Mouse (Mus musculus): Measurements from ENCODE around the gene St3gal6. TPM values are rescaled to one million over a fixed set of nuclear protein-coding genes. Genes with fewer than 3 reads are reported as not detected.
A peak's percentile ranks its signal among the peaks of the same experiment; 100 is the strongest.

The St3gal6 gene
- polyA plus RNA-seq, 1 experiment from 2014 or later, result 9.7 TPM

GRCm38 (mm10) chr16:58516161-58516560 lies 7.9 kb downstream of the St3gal6 start:
- Histone ChIP-seq H3K4me2 (replicated peaks; ENCODE audit: low read depth, low read length) (no peak overlapping the region), H3K36me3 (ENCODE audit: control insufficient read depth, insufficient read depth, low read length) (no peaks in the 10 kb centered on the region), H3K4me3 (ENCODE audit: low read depth, low read length) (no peak overlapping the region), H3K27ac (ENCODE audit: low read length) (no peak overlapping the region), H3K27me3 (ENCODE audit: control insufficient read depth, insufficient read depth, low read length) (no peaks in the 10 kb centered on the region), H3K9me3 (ENCODE audit: control insufficient read depth, low read depth, low read length) (no peaks in the 10 kb centered on the region), H3K9ac (replicated peaks; ENCODE audit: low read depth, low read length) (no peak overlapping the region), H3K4me1 (ENCODE audit: control insufficient read depth, insufficient read depth, low read length) (peaks cover 15% of the 10 kb centered on the region; the same call in 1 of the 2 replicates)
- 89% methylated on average over 2 of the region's 2 CpGs for WGBS
- ATAC-seq (ENCODE audit: insufficient number of reproducible peaks, insufficient read depth, low FRiP score, low read depth), result no peak

- no peak overlapping the region for H3K9ac ChIP-seq (replicated peaks; ENCODE audit: low read depth, low read length)
- ATAC-seq (ENCODE audit: insufficient number of reproducible peaks, insufficient read depth, low FRiP score, low read depth), result peak; percentile 46; the same call in 1 of the 2 replicates
- H3K36me3 ChIP-seq (ENCODE audit: control insufficient read depth, insufficient read depth, low read length), result no peaks in the 10 kb centered on the region
- no peaks in the 10 kb centered on the region for H3K9me3 ChIP-seq (ENCODE audit: control insufficient read depth, low read depth, low read length)
- no peak overlapping the region for H3K4me3 ChIP-seq (ENCODE audit: low read depth, low read length)
- 76% methylated on average over 9 of the region's 9 CpGs for WGBS
- H3K4me2 ChIP-seq (replicated peaks; ENCODE audit: low read depth, low read length), result no peak overlapping the region
- no peak overlapping the region for H3K27ac ChIP-seq (ENCODE audit: low read length)
- H3K4me1 ChIP-seq (ENCODE audit: control insufficient read depth, insufficient read depth, low read length), result peaks cover 19% of the 10 kb centered on the region; the same call in 1 of the 2 replicates
- no peaks in the 10 kb centered on the region for H3K27me3 ChIP-seq (ENCODE audit: control insufficient read depth, insufficient read depth, low read length)
Measured at GRCm38 (mm10) chr16:58514565-58514964, 9.5 kb downstream of the St3gal6 start.

DNA sequence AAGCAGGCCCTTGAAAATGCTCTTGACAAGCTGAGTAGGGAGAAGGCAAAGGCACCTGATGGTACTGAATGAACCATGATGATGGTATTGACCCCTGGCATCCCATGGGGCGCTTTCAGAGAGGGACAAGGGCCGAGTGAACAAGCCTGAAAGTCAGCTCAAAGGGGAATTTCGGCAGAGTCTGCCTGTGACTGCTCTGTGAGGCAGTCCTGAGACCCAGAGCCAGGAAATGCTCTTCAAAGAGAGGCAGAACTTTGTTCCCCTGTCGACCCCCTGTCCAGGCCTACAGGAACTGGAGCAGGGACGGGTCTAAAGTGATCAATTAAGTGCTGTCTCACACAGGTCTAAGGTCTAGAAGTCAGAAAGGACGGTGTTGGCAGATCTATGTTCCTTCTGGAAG lies 10.3 kb downstream of the St3gal6 start:
- Histone ChIP-seq H3K4me1 (ENCODE audit: control insufficient read depth, insufficient read depth, low read length) (peaks cover 19% of the 10 kb centered on the region; the same call in 1 of the 2 replicates), H3K9ac (replicated peaks; ENCODE audit: low read depth, low read length) (no peak overlapping the region), H3K36me3 (ENCODE audit: control insufficient read depth, insufficient read depth, low read length) (no peaks in the 10 kb centered on the region), H3K4me2 (replicated peaks; ENCODE audit: low read depth, low read length) (no peak overlapping the region), H3K4me3 (ENCODE audit: low read depth, low read length) (no peak overlapping the region), H3K27ac (ENCODE audit: low read length) (peak overlapping the region; percentile 16; the same call in 1 of the 2 replicates), H3K27me3 (ENCODE audit: control insufficient read depth, insufficient read depth, low read length) (no peaks in the 10 kb centered on the region), H3K9me3 (ENCODE audit: control insufficient read depth, low read depth, low read length) (no peaks in the 10 kb centered on the region)
- 32% methylated on average over 6 of the region's 6 CpGs for WGBS
- ATAC-seq (ENCODE audit: insufficient number of reproducible peaks, insufficient read depth, low FRiP score, low read depth), result no peak

DNA sequence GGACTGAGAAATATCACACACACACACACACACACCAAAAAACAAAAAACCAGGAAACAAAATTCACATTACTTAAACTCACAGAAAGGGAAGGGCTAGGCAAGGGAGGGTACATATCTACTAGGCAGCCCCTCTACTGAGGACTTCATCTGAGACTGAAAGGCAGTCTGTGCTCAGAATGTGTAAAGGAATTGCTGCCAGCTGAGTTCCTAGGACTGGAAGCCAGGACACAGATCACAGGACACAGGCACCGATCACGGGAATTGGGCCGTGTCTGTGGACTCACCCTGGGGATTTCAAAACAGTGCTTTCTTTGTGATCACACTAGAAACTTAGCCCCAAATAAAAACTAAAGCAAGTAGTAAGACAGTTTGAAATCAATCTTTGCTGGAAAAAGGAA lies 11.2 kb downstream of the St3gal6 start:
- no peaks in the 10 kb centered on the region for H3K9me3 ChIP-seq (ENCODE audit: control insufficient read depth, low read depth, low read length)
- no peak overlapping the region for H3K4me2 ChIP-seq (replicated peaks; ENCODE audit: low read depth, low read length)
- H3K27me3 ChIP-seq (ENCODE audit: control insufficient read depth, insufficient read depth, low read length), result no peaks in the 10 kb centered on the region
- peak overlapping the region; percentile 18; the same call in 1 of the 2 replicates for H3K27ac ChIP-seq (ENCODE audit: low read length)
- WGBS, result 23% methylated on average over 3 of the region's 3 CpGs
- no peaks in the 10 kb centered on the region for H3K36me3 ChIP-seq (ENCODE audit: control insufficient read depth, insufficient read depth, low read length)
- H3K4me1 ChIP-seq (ENCODE audit: control insufficient read depth, insufficient read depth, low read length), result peaks cover 19% of the 10 kb centered on the region; the same call in 1 of the 2 replicates
- H3K9ac ChIP-seq (replicated peaks; ENCODE audit: low read depth, low read length), result no peak overlapping the region
- ATAC-seq (ENCODE audit: insufficient number of reproducible peaks, insufficient read depth, low FRiP score, low read depth), result no peak
- H3K4me3 ChIP-seq (ENCODE audit: low read depth, low read length), result no peak overlapping the region

GRCm38 (mm10) chr16:58512181-58512761 lies 11.8 kb downstream of the St3gal6 start:
- H3K4me2 ChIP-seq (replicated peaks; ENCODE audit: low read depth, low read length), result no peak overlapping the region

DNA sequence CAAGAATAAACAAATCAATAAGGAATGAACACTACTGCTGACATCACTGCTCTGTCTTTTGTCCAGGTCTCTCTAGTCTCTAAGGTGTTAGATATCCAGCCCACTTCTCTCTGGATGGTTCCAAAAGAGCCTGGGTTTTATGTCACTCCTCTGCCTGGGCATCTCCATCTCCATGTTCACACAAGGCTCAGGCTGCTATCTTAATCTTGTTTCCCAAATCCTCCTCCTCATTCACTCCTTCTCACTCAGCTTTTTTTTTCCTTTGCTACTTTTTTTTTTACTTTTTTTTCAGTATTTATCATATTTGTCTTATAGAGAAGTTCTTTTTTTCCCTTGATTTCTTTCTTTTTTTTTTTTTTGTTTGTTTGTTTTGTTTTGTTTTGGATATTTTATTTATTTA lies 19.1 kb downstream of the St3gal6 start:
- no peak overlapping the region for H3K4me3 ChIP-seq (ENCODE audit: low read depth, low read length)
- no peaks in the 10 kb centered on the region for H3K9me3 ChIP-seq (ENCODE audit: control insufficient read depth, low read depth, low read length)
- no peak for ATAC-seq (ENCODE audit: insufficient number of reproducible peaks, insufficient read depth, low FRiP score, low read depth)
- no peak overlapping the region for H3K4me2 ChIP-seq (replicated peaks; ENCODE audit: low read depth, low read length)
- no peaks in the 10 kb centered on the region for H3K36me3 ChIP-seq (ENCODE audit: control insufficient read depth, insufficient read depth, low read length)
- 0 out of 2 replicates have a peak, but pooled peaks cover 6% of the 10 kb centered on the region for H3K4me1 ChIP-seq (ENCODE audit: control insufficient read depth, insufficient read depth, low read length)
- no peak overlapping the region for H3K27ac ChIP-seq (ENCODE audit: low read length)
- no peaks in the 10 kb centered on the region for H3K27me3 ChIP-seq (ENCODE audit: control insufficient read depth, insufficient read depth, low read length)
- no peak overlapping the region for H3K9ac ChIP-seq (replicated peaks; ENCODE audit: low read depth, low read length)

More at GRCm38 (mm10) chr16:58512181-58512761, 11.8 kb downstream of the St3gal6 start:
- Histone ChIP-seq H3K27ac (ENCODE audit: low read length) (no peak overlapping the region), H3K4me3 (ENCODE audit: low read depth, low read length) (no peak overlapping the region), H3K4me1 (ENCODE audit: control insufficient read depth, insufficient read depth, low read length) (peaks cover 19% of the 10 kb centered on the region; the same call in 1 of the 2 replicates), H3K9me3 (ENCODE audit: control insufficient read depth, low read depth, low read length) (no peaks in the 10 kb centered on the region), H3K9ac (replicated peaks; ENCODE audit: low read depth, low read length) (no peak overlapping the region), H3K27me3 (ENCODE audit: control insufficient read depth, insufficient read depth, low read length) (no peaks in the 10 kb centered on the region), H3K36me3 (ENCODE audit: control insufficient read depth, insufficient read depth, low read length) (no peaks in the 10 kb centered on the region)
- 16% methylated on average over 9 of the region's 9 CpGs for WGBS
- ATAC-seq (ENCODE audit: insufficient number of reproducible peaks, insufficient read depth, low FRiP score, low read depth), result no peak

DNA sequence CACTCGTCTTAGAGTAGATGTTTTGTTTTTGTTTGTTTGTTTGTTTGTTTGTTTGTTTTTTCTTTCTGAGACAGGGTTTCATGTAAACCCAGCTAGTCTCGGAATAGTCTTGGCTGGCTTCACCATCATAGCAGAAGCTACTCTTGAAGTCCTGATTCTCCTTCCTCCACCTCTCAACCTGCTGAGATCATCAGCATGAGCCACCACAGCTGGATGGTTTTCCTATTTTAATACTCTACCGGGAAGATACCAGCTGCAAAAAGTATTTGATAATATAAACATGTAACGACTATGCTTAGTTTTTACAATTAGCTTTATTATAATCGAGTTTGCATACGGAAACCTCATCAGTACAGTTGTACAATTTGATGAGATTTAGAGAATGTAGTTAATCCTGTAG lies 21.5 kb downstream of the St3gal6 start:
- peak overlapping the region; percentile 2; the same call in 1 of the 2 replicates for H3K27ac ChIP-seq (ENCODE audit: low read length)
- ATAC-seq (ENCODE audit: insufficient number of reproducible peaks, insufficient read depth, low FRiP score, low read depth), result no peak

GRCm38 (mm10) chr16:58501760-58502301 lies 22.2 kb downstream of the St3gal6 start:
- no peaks in the 10 kb centered on the region for H3K36me3 ChIP-seq (ENCODE audit: control insufficient read depth, insufficient read depth, low read length)
- no peak overlapping the region for H3K4me3 ChIP-seq (ENCODE audit: low read depth, low read length)
- H3K27me3 ChIP-seq (ENCODE audit: control insufficient read depth, insufficient read depth, low read length), result no peaks in the 10 kb centered on the region
- WGBS, result 35% methylated on average over 6 of the region's 6 CpGs
- no peak overlapping the region for H3K4me2 ChIP-seq (replicated peaks; ENCODE audit: low read depth, low read length)
- ATAC-seq (ENCODE audit: insufficient number of reproducible peaks, insufficient read depth, low FRiP score, low read depth), result 0 out of 2 replicates have a peak, but pooled peaks have one; percentile 46
- peak overlapping the region; percentile 2; the same call in 1 of the 2 replicates for H3K27ac ChIP-seq (ENCODE audit: low read length)
- H3K9ac ChIP-seq (replicated peaks; ENCODE audit: low read depth, low read length), result no peak overlapping the region
- H3K4me1 ChIP-seq (ENCODE audit: control insufficient read depth, insufficient read depth, low read length), result peaks cover 16% of the 10 kb centered on the region
- no peaks in the 10 kb centered on the region for H3K9me3 ChIP-seq (ENCODE audit: control insufficient read depth, low read depth, low read length)

More for the DNA sequence above, 21.5 kb downstream of the St3gal6 start:
- Histone ChIP-seq H3K4me2 (replicated peaks; ENCODE audit: low read depth, low read length) (no peak overlapping the region), H3K27me3 (ENCODE audit: control insufficient read depth, insufficient read depth, low read length) (no peaks in the 10 kb centered on the region), H3K9ac (replicated peaks; ENCODE audit: low read depth, low read length) (no peak overlapping the region), H3K36me3 (ENCODE audit: control insufficient read depth, insufficient read depth, low read length) (no peaks in the 10 kb centered on the region), H3K4me3 (ENCODE audit: low read depth, low read length) (no peak overlapping the region), H3K9me3 (ENCODE audit: control insufficient read depth, low read depth, low read length) (no peaks in the 10 kb centered on the region), H3K4me1 (ENCODE audit: control insufficient read depth, insufficient read depth, low read length) (peaks cover 17% of the 10 kb centered on the region)
- WGBS, result 44% methylated on average over 6 of the region's 6 CpGs
